12 mouse cellular contexts compared by ENCODE assay signal in the genomic region with DNA sequence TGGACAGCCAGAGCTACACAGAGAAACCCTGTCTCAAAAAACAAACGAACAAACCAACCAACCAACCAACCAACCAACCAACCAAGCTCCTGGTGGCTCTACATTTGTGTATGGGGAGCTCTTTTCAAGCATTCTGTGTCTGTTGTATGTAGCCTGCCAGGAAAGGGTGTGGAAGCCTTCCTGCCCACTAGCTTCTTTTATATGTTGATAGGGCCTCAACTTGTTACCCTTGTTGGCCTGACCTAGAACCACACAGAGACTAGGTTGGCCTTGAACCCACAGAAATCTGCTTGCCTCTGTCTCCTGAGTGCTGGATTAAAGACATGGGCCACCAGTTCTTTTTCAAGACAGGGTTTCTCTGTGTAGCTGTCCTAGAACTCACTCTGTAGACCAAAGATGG.
"Had no signal": no experiment of that assay in that cellular context is flagged by ENCODE, and none has a peak within 500 bp of the region (broad histone marks: within the 10 kb centered on the region; RNA-seq: fewer than 3 reads in every experiment).

No protein-coding gene starts in this region.

- DNase-seq: gastrocnemius, adult 2 months; gastrocnemius, postnatal 10 days; gastrocnemius, postnatal 25 days; heart, adult 18-20 months; heart, postnatal 10 days; heart, postnatal 4 days; kidney, adult 18-20 months; kidney, adult 8-10 months; kidney, postnatal 10 days; kidney, postnatal 25 days; liver; liver, embryonic 13.5 days had no signal
